Mouse (Mus musculus): ENCODE measurements at regions not wholly inside any gene's neighbourhood (a gene's known extent, or its start where the extent isn't known, plus 50 kb on each side); places are given as distances from the start of the nearest gene placed in this dataset.

GRCm38 (mm10) chr1:55947618-55948283, 542.0 kb downstream of the Plcl1 start:
- no peak for DNase-seq (ENCODE audit: low spot score)
- 86% methylated on average over 5 of the region's 5 CpGs for WGBS
- ATAC-seq (ENCODE audit: insufficient read depth, low FRiP score, low TSS enrichment), result no peak
- no peaks in the 10 kb centered on the region for H3K9me3 ChIP-seq (ENCODE audit: control insufficient read depth, low read length)
- H3K4me3 ChIP-seq (ENCODE audit: low read depth, low read length), result no peak overlapping the region
- no peak overlapping the region for H3K9ac ChIP-seq (ENCODE audit: low read length)
- H3K4me1 ChIP-seq (ENCODE audit: control insufficient read depth, insufficient read depth, low read length), result no peaks in the 10 kb centered on the region
- H3K27ac ChIP-seq (ENCODE audit: low read depth, low read length), result no peak overlapping the region
- no peak overlapping the region for H3K4me2 ChIP-seq (ENCODE audit: low read depth)
- H3K27me3 ChIP-seq (ENCODE audit: control insufficient read depth, insufficient read depth, low read length), result no peaks in the 10 kb centered on the region
- no peaks in the 10 kb centered on the region for H3K36me3 ChIP-seq (ENCODE audit: control insufficient read depth, insufficient read depth, low read length)

- H3K36me3 ChIP-seq (ENCODE audit: control insufficient read depth, insufficient read depth, low read length), result no peaks in the 10 kb centered on the region
- no peaks in the 10 kb centered on the region for H3K9me3 ChIP-seq (ENCODE audit: control insufficient read depth, low read length)
- H3K9ac ChIP-seq (ENCODE audit: low read length), result no peak overlapping the region
- no peaks in the 10 kb centered on the region for H3K27me3 ChIP-seq (ENCODE audit: control insufficient read depth, insufficient read depth, low read length)
- DNase-seq (ENCODE audit: low spot score) (no peak), ATAC-seq (ENCODE audit: insufficient read depth, low FRiP score, low TSS enrichment) (no peak)
- no peaks in the 10 kb centered on the region for H3K4me1 ChIP-seq (ENCODE audit: control insufficient read depth, insufficient read depth, low read length)
- no peak overlapping the region for H3K27ac ChIP-seq (ENCODE audit: low read depth, low read length)
- no peak overlapping the region for H3K4me2 ChIP-seq (ENCODE audit: low read depth)
- 87% methylated on average over 4 of the region's 4 CpGs for WGBS
- H3K4me3 ChIP-seq (ENCODE audit: low read depth, low read length), result no peak overlapping the region
These were observed 543.9 kb downstream of the Plcl1 start for GRCm38 (mm10) chr1:55949606-55950005.

GRCm38 (mm10) chr1:55957804-55958445, 552.2 kb downstream of the Plcl1 start:
- ATAC-seq (ENCODE audit: insufficient read depth, low FRiP score, low TSS enrichment) (no peak), DNase-seq (ENCODE audit: low spot score) (no peak)
- Histone ChIP-seq H3K27me3 (ENCODE audit: control insufficient read depth, insufficient read depth, low read length) (no peaks in the 10 kb centered on the region), H3K9me3 (ENCODE audit: control insufficient read depth, low read length) (no peaks in the 10 kb centered on the region), H3K9ac (ENCODE audit: low read length) (no peak overlapping the region), H3K36me3 (ENCODE audit: control insufficient read depth, insufficient read depth, low read length) (no peaks in the 10 kb centered on the region), H3K27ac (ENCODE audit: low read depth, low read length) (no peak overlapping the region), H3K4me3 (ENCODE audit: low read depth, low read length) (no peak overlapping the region), H3K4me2 (ENCODE audit: low read depth) (no peak overlapping the region), H3K4me1 (ENCODE audit: control insufficient read depth, insufficient read depth, low read length) (no peaks in the 10 kb centered on the region)
- WGBS, result 83% methylated on average over 11 of the region's 11 CpGs

- DNase-seq (ENCODE audit: low spot score), result peak; percentile 82
- Histone ChIP-seq H3K9ac (ENCODE audit: low read length) (no peak overlapping the region), H3K4me3 (ENCODE audit: low read depth, low read length) (no peak overlapping the region), H3K27me3 (ENCODE audit: control insufficient read depth, insufficient read depth, low read length) (no peaks in the 10 kb centered on the region), H3K4me2 (ENCODE audit: low read depth) (no peak overlapping the region), H3K27ac (ENCODE audit: low read depth, low read length) (no peak overlapping the region), H3K36me3 (ENCODE audit: control insufficient read depth, insufficient read depth, low read length) (no peaks in the 10 kb centered on the region), H3K9me3 (ENCODE audit: control insufficient read depth, low read length) (no peaks in the 10 kb centered on the region), H3K4me1 (ENCODE audit: control insufficient read depth, insufficient read depth, low read length) (no peaks in the 10 kb centered on the region)
- ATAC-seq (ENCODE audit: insufficient read depth, low FRiP score, low TSS enrichment), result peak; percentile 65; the same call in 1 of the 2 replicates
- WGBS, result 25% methylated on average over 6 of the region's 6 CpGs
These were observed 554.6 kb downstream of the Plcl1 start for GRCm38 (mm10) chr1:55960291-55960690.

- H3K4me3 ChIP-seq (ENCODE audit: low read depth, low read length), result no peak overlapping the region
- no peaks in the 10 kb centered on the region for H3K9me3 ChIP-seq (ENCODE audit: control insufficient read depth, low read length)
- H3K27me3 ChIP-seq (ENCODE audit: control insufficient read depth, insufficient read depth, low read length), result no peaks in the 10 kb centered on the region
- H3K4me2 ChIP-seq (ENCODE audit: low read depth), result no peak overlapping the region
- WGBS, result 71% methylated on average over 5 of the region's 5 CpGs
- H3K4me1 ChIP-seq (ENCODE audit: control insufficient read depth, insufficient read depth, low read length), result no peaks in the 10 kb centered on the region
- no peaks in the 10 kb centered on the region for H3K36me3 ChIP-seq (ENCODE audit: control insufficient read depth, insufficient read depth, low read length)
- no peak for ATAC-seq (ENCODE audit: insufficient read depth, low FRiP score, low TSS enrichment)
- H3K9ac ChIP-seq (ENCODE audit: low read length), result no peak overlapping the region
- no peak overlapping the region for H3K27ac ChIP-seq (ENCODE audit: low read depth, low read length)
- no peak for DNase-seq (ENCODE audit: low spot score)
These were observed 558.1 kb downstream of the Plcl1 start for GRCm38 (mm10) chr1:55963867-55964266.

- no peak overlapping the region for H3K4me2 ChIP-seq (ENCODE audit: low read depth)
- no peak overlapping the region for H3K9ac ChIP-seq (ENCODE audit: low read length)
- ATAC-seq (ENCODE audit: insufficient read depth, low FRiP score, low TSS enrichment) (no peak), DNase-seq (ENCODE audit: low spot score) (no peak)
- no peak overlapping the region for H3K27ac ChIP-seq (ENCODE audit: low read depth, low read length)
- WGBS, result 86% methylated on average over 2 of the region's 2 CpGs
- no peaks in the 10 kb centered on the region for H3K4me1 ChIP-seq (ENCODE audit: control insufficient read depth, insufficient read depth, low read length)
- no peak overlapping the region for H3K4me3 ChIP-seq (ENCODE audit: low read depth, low read length)
- H3K27me3 ChIP-seq (ENCODE audit: control insufficient read depth, insufficient read depth, low read length), result no peaks in the 10 kb centered on the region
- H3K9me3 ChIP-seq (ENCODE audit: control insufficient read depth, low read length), result no peaks in the 10 kb centered on the region
- no peaks in the 10 kb centered on the region for H3K36me3 ChIP-seq (ENCODE audit: control insufficient read depth, insufficient read depth, low read length)
These were observed 560.6 kb downstream of the Plcl1 start for GRCm38 (mm10) chr1:55966273-55966672.

- H3K4me3 ChIP-seq (ENCODE audit: low read depth, low read length), result no peak overlapping the region
- no peaks in the 10 kb centered on the region for H3K36me3 ChIP-seq (ENCODE audit: control insufficient read depth, insufficient read depth, low read length)
- no peaks in the 10 kb centered on the region for H3K4me1 ChIP-seq (ENCODE audit: control insufficient read depth, insufficient read depth, low read length)
- ATAC-seq (ENCODE audit: insufficient read depth, low FRiP score, low TSS enrichment) (no peak), DNase-seq (ENCODE audit: low spot score) (no peak)
- no peaks in the 10 kb centered on the region for H3K9me3 ChIP-seq (ENCODE audit: control insufficient read depth, low read length)
- no peaks in the 10 kb centered on the region for H3K27me3 ChIP-seq (ENCODE audit: control insufficient read depth, insufficient read depth, low read length)
- no peak overlapping the region for H3K27ac ChIP-seq (ENCODE audit: low read depth, low read length)
- WGBS, result 92% methylated on average over 7 of the region's 7 CpGs
- no peak overlapping the region for H3K9ac ChIP-seq (ENCODE audit: low read length)
- H3K4me2 ChIP-seq (ENCODE audit: low read depth), result no peak overlapping the region
These were observed 562.1 kb downstream of the Plcl1 start for GRCm38 (mm10) chr1:55967869-55968268.

- H3K36me3 ChIP-seq (ENCODE audit: control insufficient read depth, insufficient read depth, low read length), result no peaks in the 10 kb centered on the region
- no peak overlapping the region for H3K9ac ChIP-seq (ENCODE audit: low read length)
- WGBS, result 94% methylated on average over 3 of the region's 3 CpGs
- H3K27me3 ChIP-seq (ENCODE audit: control insufficient read depth, insufficient read depth, low read length), result no peaks in the 10 kb centered on the region
- H3K4me3 ChIP-seq (ENCODE audit: low read depth, low read length), result no peak overlapping the region
- ATAC-seq (ENCODE audit: insufficient read depth, low FRiP score, low TSS enrichment) (no peak), DNase-seq (ENCODE audit: low spot score) (no peak)
- no peak overlapping the region for H3K4me2 ChIP-seq (ENCODE audit: low read depth)
- no peaks in the 10 kb centered on the region for H3K9me3 ChIP-seq (ENCODE audit: control insufficient read depth, low read length)
- no peaks in the 10 kb centered on the region for H3K4me1 ChIP-seq (ENCODE audit: control insufficient read depth, insufficient read depth, low read length)
- H3K27ac ChIP-seq (ENCODE audit: low read depth, low read length), result no peak overlapping the region
These were observed 572.1 kb downstream of the Plcl1 start for GRCm38 (mm10) chr1:55977796-55978195.

- Histone ChIP-seq H3K36me3 (ENCODE audit: control insufficient read depth, insufficient read depth, low read length) (no peaks in the 10 kb centered on the region), H3K4me2 (ENCODE audit: low read depth) (no peak overlapping the region), H3K9ac (ENCODE audit: low read length) (no peak overlapping the region), H3K4me1 (ENCODE audit: control insufficient read depth, insufficient read depth, low read length) (no peaks in the 10 kb centered on the region), H3K4me3 (ENCODE audit: low read depth, low read length) (no peak overlapping the region), H3K27ac (ENCODE audit: low read depth, low read length) (no peak overlapping the region), H3K27me3 (ENCODE audit: control insufficient read depth, insufficient read depth, low read length) (no peaks in the 10 kb centered on the region), H3K9me3 (ENCODE audit: control insufficient read depth, low read length) (no peaks in the 10 kb centered on the region)
- no peak for ATAC-seq (ENCODE audit: insufficient read depth, low FRiP score, low TSS enrichment)
- DNase-seq (ENCODE audit: low spot score), result no peak
- WGBS, result 82% methylated on average over 5 of the region's 5 CpGs
These were observed 577.9 kb downstream of the Plcl1 start for GRCm38 (mm10) chr1:55983522-55984066.

All from neural tube, embryonic 11.5 days (tissue).